Mouse (Mus musculus) liver, embryonic 13.5 days (tissue): ENCODE data around the gene 2310033P09Rik. TPM values are rescaled to one million over a fixed set of nuclear protein-coding genes. Genes with fewer than 3 reads are reported as not detected.
"Not testable (repeated sequence)": the region's sequence is repeated elsewhere in the genome, so short reads cannot be mapped to it uniquely, and the experiment has no call there.

Experiments used
- ATAC-seq: fragments of 200-750 bp; cut with Nextera tagmentation; 2 replicates; pipeline ENCODE4 v1.8.0; 2017; ENCODE audit warnings: low read depth, mild to moderate bottlenecking, moderate number of reproducible peaks, moderate library complexity
- DNase-seq: peaks from one replicate; pipeline ENCODE4 v3.0.0; 2022
- H3K27ac ChIP-seq: fragments of 300-500 bp; sonication (generic); 2 replicates; pipeline ENCODE4 v1.5.1; 2015; ENCODE audit warnings: moderate library complexity, mild to moderate bottlenecking, inconsistent platforms
- H3K27me3 ChIP-seq: fragments of 300-500 bp; sonication (generic); 2 replicates; pipeline ENCODE4 v1.6.1; 2015; ENCODE audit warnings: mild to moderate bottlenecking, inconsistent platforms
- H3K36me3 ChIP-seq: fragments of 300-500 bp; sonication (generic); 2 replicates; pipeline ENCODE4 v1.6.1; 2015; ENCODE audit warnings: mild to moderate bottlenecking, inconsistent platforms
- H3K4me1 ChIP-seq: fragments of 300-500 bp; sonication (generic); replicated peaks from 2 replicates; pipeline ENCODE4 v1.6.1; 2015; ENCODE audit warnings: inconsistent platforms
- H3K4me2 ChIP-seq: fragments of 300-500 bp; sonication (generic); 2 replicates; pipeline ENCODE4 v1.6.1; 2015; ENCODE audit warnings: inconsistent platforms, mild to moderate bottlenecking, moderate library complexity
- H3K4me3 ChIP-seq: fragments of 300-500 bp; sonication (generic); replicated peaks from 2 replicates; pipeline ENCODE4 v1.5.1; 2015; ENCODE audit warnings: mild to moderate bottlenecking, inconsistent platforms
- H3K9ac ChIP-seq: fragments of 300-500 bp; sonication (generic); 2 replicates; pipeline ENCODE4 v1.6.1; 2015; ENCODE audit warnings: mild to moderate bottlenecking, inconsistent platforms
- H3K9me3 ChIP-seq: fragments of 300-500 bp; sonication (generic); replicated peaks from 2 replicates; pipeline ENCODE4 v1.6.1; 2016; ENCODE audit warnings: inconsistent platforms
- WGBS: fragments of 180-500 bp; shearing (Covaris S2); methylation state at CpG from one replicate; pipeline ENCODE4 v1.1.7; 2015; ENCODE audit not compliant: insufficient replicate concordance; 5-methylcytosine and 5-hydroxymethylcytosine counted together
- polyA plus RNA-seq: library from polyadenylated mRNA; unstranded; fragments of >200 nt; fragmentation: Nextera tagmentation; extraction: Ambion mirVana; gene quantifications from 2 replicates; pipeline ENCODE4 v1.2.1, GENCODE M21; 2015

2310033P09Rik gene
- polyA plus RNA-seq, 1 experiment from 2014 or later = 26.2 TPM

- Histone ChIP-seq H3K36me3 (peaks cover 43% of the 10 kb centered on the region), H3K9me3 (no peaks in the 10 kb centered on the region), H3K9ac (peak overlapping the region; percentile 90), H3K27ac (peak overlapping the region; percentile 79), H3K4me2 (peak overlapping the region; percentile 89), H3K27me3 (no peaks in the 10 kb centered on the region), H3K4me3 (peak overlapping the region; percentile 92), H3K4me1 (peaks cover 37% of the 10 kb centered on the region)
- peak; percentile 4; the same call in 1 of the 2 replicates for ATAC-seq
- DNase-seq = no peak
- 10% methylated on average over 16 of the region's 16 CpGs for WGBS
Observed at GRCm38 (mm10) chr11:59201216-59202002, 6.7 kb upstream of the 2310033P09Rik start.

DNA sequence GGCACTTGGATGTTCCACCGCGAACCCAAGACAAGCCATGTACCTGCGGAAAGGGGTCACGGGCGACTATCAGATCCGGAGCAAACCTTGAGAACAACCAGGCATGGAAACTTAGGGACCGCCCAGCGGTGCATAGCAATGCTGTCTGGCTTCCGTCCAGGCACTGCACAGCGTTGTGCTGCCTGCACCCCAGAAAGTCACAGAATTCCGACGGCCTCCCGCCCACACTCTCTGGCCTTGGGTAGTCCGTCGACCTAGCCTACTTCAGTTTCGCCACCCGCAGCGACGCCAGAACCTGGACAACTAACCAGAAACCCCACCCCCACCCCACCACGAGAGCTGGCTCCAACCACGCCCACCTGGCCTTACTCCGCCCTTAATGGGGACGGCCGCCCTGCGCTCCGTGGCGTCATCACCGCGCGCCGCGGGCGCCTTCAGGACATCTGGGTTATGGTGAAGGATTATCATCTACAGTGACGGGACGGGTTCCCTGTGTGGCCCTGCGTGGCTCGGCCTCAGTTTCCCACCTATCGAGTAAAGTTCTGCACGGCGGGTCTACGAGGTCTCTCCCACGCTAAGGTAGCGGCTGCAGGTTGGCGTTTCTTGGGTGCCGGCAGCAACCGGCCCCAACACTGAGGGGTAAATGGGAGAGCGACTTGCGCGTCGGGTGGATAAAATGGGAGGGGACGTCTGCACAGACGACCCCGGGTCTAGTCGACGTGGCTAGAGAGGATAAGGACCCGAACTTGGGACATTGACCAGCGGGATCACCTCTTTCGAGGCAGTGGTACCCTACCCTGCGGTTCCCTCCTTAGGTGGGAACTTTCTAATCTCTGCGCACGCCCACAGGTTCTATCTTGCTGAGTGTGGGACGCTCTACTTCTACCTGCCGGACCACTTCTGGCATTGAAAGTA is 5.8 kb upstream of the 2310033P09Rik start, which contains the start of gene Mrpl55:
Gene Mrpl55 (plus strand): TSS at position 406 of the 915 bp plus-strand sequence.
- WGBS = under 1% methylated on average over 63 of the region's 63 CpGs
- H3K9ac ChIP-seq = peak within 1 kb of the TSS; percentile 90
- peak; percentile 91 for ATAC-seq
- H3K4me2 ChIP-seq = peak within 1 kb of the TSS; percentile 89
- peaks cover 47% of the 10 kb centered on the region for H3K36me3 ChIP-seq
- no peaks in the 10 kb centered on the region for H3K9me3 ChIP-seq
- peak within 1 kb of the TSS; percentile 92 for H3K4me3 ChIP-seq
- no peaks in the 10 kb centered on the region for H3K27me3 ChIP-seq
- peaks cover 38% of the 10 kb centered on the region for H3K4me1 ChIP-seq
- DNase-seq = peak; percentile 94
- H3K27ac ChIP-seq = peak within 1 kb of the TSS; percentile 79

GRCm38 (mm10) chr11:59209003-59209441 is 901 bp downstream of the 2310033P09Rik start:
- Histone ChIP-seq H3K27ac (peak overlapping the region; percentile 95), H3K27me3 (no peaks in the 10 kb centered on the region), H3K36me3 (peaks cover 79% of the 10 kb centered on the region), H3K4me3 (peak overlapping the region; percentile 94), H3K9me3 (no peaks in the 10 kb centered on the region), H3K4me1 (peaks cover 55% of the 10 kb centered on the region), H3K4me2 (peak overlapping the region; percentile 95), H3K9ac (peak overlapping the region; percentile 94)
- 10% methylated on average over 18 of the region's 18 CpGs for WGBS
- peak; percentile 71 for DNase-seq
- ATAC-seq = peak; percentile 70

DNA sequence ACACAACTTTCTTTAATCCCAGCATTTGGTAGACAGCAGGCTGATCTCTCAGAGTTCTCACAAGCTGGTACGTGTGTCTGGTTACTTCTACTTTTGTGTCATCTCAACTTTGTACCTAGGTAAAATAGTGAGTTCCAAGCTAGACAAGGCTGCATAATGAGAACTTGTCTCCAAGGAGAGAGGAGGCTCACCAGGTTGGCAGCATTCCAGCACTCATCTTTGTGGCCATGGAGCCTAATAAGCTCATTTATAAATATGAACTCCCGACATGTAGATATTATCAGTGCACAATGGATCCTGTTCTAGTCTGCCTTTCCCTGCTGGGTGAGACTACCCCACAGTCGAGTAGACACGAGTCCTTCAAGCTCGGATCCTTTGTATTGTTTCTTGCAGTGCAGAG is 1.5 kb downstream of the 2310033P09Rik start:
- Histone ChIP-seq H3K27ac (peak overlapping the region; percentile 95), H3K27me3 (no peaks in the 10 kb centered on the region), H3K4me2 (peak overlapping the region; percentile 95), H3K9ac (peak overlapping the region; percentile 94), H3K4me3 (peak overlapping the region; percentile 94), H3K9me3 (no peaks in the 10 kb centered on the region), H3K4me1 (peaks cover 59% of the 10 kb centered on the region), H3K36me3 (peaks cover 79% of the 10 kb centered on the region)
- ATAC-seq (no peak), DNase-seq (no peak)
- 69% methylated on average over 5 of the region's 5 CpGs for WGBS

GRCm38 (mm10) chr11:59210020-59210419 is 1.9 kb downstream of the 2310033P09Rik start:
- Histone ChIP-seq H3K9me3 (no peaks in the 10 kb centered on the region), H3K36me3 (peaks cover 78% of the 10 kb centered on the region), H3K4me1 (peaks cover 59% of the 10 kb centered on the region), H3K4me2 (peak overlapping the region; percentile 95; the same call in 1 of the 2 replicates), H3K27ac (0 out of 2 replicates have a peak overlapping the region, but pooled peaks have one; percentile 95), H3K9ac (no peak overlapping the region), H3K27me3 (no peaks in the 10 kb centered on the region), H3K4me3 (0 out of 2 replicates have a peak overlapping the region, but pooled peaks have one; percentile 1)
- WGBS = 85% methylated on average over 4 of the region's 4 CpGs
- ATAC-seq (no peak), DNase-seq (no peak)

GRCm38 (mm10) chr11:59211561-59211960 is 3.4 kb downstream of the 2310033P09Rik start:
- H3K4me3 ChIP-seq, H3K9ac ChIP-seq, H3K27me3 ChIP-seq, H3K27ac ChIP-seq, ATAC-seq, DNase-seq, H3K9me3 ChIP-seq, H3K4me2 ChIP-seq: not testable (repeated sequence)
- Histone ChIP-seq H3K36me3 (peaks cover 70% of the 10 kb centered on the region), H3K4me1 (peaks cover 69% of the 10 kb centered on the region)
- WGBS = 90% methylated on average over 9 of the region's 9 CpGs

DNA sequence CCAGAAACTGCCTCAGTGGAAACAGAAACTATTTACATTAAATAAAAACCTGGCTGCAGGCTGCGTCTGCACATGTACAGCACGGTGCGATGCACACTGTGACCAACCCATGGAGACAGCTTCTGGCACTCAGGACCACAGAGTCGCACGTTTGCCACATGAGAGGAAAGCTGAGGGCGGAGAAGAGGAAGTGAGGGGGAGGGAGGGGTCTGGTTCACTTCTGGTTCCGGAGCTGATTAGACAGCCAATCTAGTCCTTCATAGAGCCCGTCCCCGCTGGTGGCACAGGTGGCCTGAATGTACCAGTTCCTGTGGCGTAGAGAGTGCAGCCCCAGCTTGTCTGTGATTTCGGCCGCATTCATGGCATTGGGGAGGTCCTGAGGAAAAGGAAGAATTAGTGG is 4.2 kb downstream of the 2310033P09Rik start:
- H3K9ac ChIP-seq, H3K27me3 ChIP-seq, H3K4me3 ChIP-seq, DNase-seq, H3K4me2 ChIP-seq, H3K9me3 ChIP-seq, H3K27ac ChIP-seq, ATAC-seq: not testable (repeated sequence)
- WGBS = 31% methylated on average over 12 of the region's 12 CpGs
- Histone ChIP-seq H3K36me3 (peaks cover 71% of the 10 kb centered on the region), H3K4me1 (peaks cover 75% of the 10 kb centered on the region)

DNA sequence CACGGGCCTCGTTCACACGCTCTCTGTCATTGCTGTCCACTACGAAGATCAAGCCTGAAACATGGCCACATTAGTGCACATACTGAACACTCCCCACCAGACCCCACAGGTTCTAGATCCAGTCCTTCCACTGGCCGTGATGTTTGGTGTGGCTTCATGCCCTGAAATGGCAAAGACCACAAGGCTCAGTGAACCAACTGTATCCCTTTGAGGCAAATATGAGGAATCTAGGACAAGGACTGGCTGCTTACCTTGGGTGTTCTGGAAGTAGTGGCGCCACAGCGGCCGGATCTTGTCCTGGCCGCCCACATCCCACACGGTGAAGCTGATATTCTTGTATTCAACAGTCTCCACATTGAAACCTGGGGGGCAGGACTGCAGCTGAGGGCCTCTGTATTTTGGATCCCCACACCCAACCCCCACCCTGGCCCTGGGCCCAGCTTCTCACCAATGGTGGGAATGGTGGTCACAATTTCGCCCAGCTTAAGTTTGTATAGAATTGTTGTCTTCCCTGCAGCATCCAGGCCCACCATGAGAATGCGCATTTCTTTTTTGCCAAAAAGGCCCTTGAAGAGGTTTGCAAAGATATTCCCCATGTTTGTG is 4.9 kb downstream of the 2310033P09Rik start:
- Histone ChIP-seq H3K4me1 (peaks cover 75% of the 10 kb centered on the region), H3K36me3 (peaks cover 77% of the 10 kb centered on the region), H3K4me3 (no peak overlapping the region), H3K9ac (no peak overlapping the region), H3K4me2 (no peak overlapping the region), H3K27me3 (no peaks in the 10 kb centered on the region), H3K27ac (no peak overlapping the region), H3K9me3 (no peaks in the 10 kb centered on the region)
- ATAC-seq (no peak), DNase-seq (no peak)
- WGBS = 85% methylated on average over 12 of the region's 12 CpGs

- DNase-seq (no peak), ATAC-seq (no peak)
- no peak overlapping the region for H3K4me2 ChIP-seq
- peaks cover 75% of the 10 kb centered on the region for H3K36me3 ChIP-seq
- H3K4me1 ChIP-seq = peaks cover 78% of the 10 kb centered on the region
- 28% methylated on average over 3 of the region's 3 CpGs for WGBS
- no peak overlapping the region; the same call in 1 of the 2 replicates for H3K27ac ChIP-seq
- no peaks in the 10 kb centered on the region for H3K9me3 ChIP-seq
- no peak overlapping the region for H3K9ac ChIP-seq
- H3K4me3 ChIP-seq = no peak overlapping the region
- no peaks in the 10 kb centered on the region for H3K27me3 ChIP-seq
Observed at GRCm38 (mm10) chr11:59216955-59217354, 8.8 kb downstream of the 2310033P09Rik start.

GRCm38 (mm10) chr11:59218389-59218998 is 10.4 kb downstream of the 2310033P09Rik start:
- H3K9me3 ChIP-seq = no peaks in the 10 kb centered on the region
- no peak overlapping the region for H3K4me3 ChIP-seq
- DNase-seq = no peak
- H3K27ac ChIP-seq = no peak overlapping the region
- H3K27me3 ChIP-seq = no peaks in the 10 kb centered on the region
- H3K9ac ChIP-seq = no peak overlapping the region
- H3K4me2 ChIP-seq = no peak overlapping the region
- 79% methylated on average over 4 of the region's 4 CpGs for WGBS
- H3K4me1 ChIP-seq = peaks cover 81% of the 10 kb centered on the region
- H3K36me3 ChIP-seq = peaks cover 72% of the 10 kb centered on the region
- no peak for ATAC-seq
